Mouse (Mus musculus): ENCODE results near the gene Orai1. TPM values are rescaled to one million over a fixed set of nuclear protein-coding genes. Genes with fewer than 3 reads are reported as not detected.
A peak's percentile ranks its signal among the peaks of the same experiment; 100 is the strongest.

Orai1 gene
- polyA plus RNA-seq, 1 experiment from 2014 or later: 16.8 TPM

DNA sequence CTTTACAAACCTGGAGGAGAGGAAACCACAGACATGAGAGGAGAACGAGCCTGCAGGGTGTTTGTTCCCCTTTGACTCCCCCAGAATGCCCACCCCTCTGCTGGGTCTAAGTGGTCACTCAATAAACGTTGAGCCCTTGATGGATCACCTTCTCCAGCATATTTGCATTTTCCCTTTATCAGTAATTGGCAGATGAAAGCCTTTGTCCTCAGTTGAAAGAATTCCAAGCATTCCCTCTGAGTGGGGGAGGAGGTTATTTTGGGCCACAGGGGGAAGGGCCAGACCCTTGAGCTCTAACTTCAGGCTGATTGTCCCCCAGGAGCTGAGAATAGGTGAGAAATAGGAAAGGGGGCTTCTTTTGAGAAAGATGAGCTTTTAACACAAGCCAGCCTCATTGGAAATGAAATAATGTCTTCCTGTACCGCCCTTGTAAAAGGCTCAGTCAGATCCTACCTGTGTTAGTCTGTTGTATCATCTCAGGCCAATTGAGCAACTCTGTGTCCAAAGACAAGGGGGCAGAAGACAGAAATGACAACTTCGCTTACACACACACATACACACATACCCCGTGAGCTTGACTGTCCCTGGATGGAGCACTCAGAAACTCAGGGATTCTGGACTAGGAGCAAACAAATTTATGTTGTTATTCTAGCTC lies 23.4 kb upstream of the Orai1 start:
- Histone ChIP-seq H3K36me3 (ENCODE audit: control insufficient read depth, insufficient read depth) (no peaks in the 10 kb centered on the region), H3K27ac (ENCODE audit: low read length) (peak overlapping the region; percentile 44), H3K9ac (ENCODE audit: low read length) (peak overlapping the region; percentile 87), H3K27me3 (ENCODE audit: control insufficient read depth, insufficient read depth, low read length) (no peaks in the 10 kb centered on the region), H3K9me3 (replicated peaks; ENCODE audit: control insufficient read depth, low read length) (no peaks in the 10 kb centered on the region), H3K4me3 (ENCODE audit: low read length) (peak overlapping the region; percentile 72), H3K4me2 (ENCODE audit: low read depth, low read length) (peak overlapping the region; percentile 96), H3K4me1 (ENCODE audit: control insufficient read depth, insufficient read depth, low read length) (peaks cover 31% of the 10 kb centered on the region)
- WGBS: 25% methylated on average over 5 of the region's 5 CpGs
- no peak for ATAC-seq (replicated peaks; ENCODE audit: extremely low read depth, insufficient read depth, low FRiP score)

DNA sequence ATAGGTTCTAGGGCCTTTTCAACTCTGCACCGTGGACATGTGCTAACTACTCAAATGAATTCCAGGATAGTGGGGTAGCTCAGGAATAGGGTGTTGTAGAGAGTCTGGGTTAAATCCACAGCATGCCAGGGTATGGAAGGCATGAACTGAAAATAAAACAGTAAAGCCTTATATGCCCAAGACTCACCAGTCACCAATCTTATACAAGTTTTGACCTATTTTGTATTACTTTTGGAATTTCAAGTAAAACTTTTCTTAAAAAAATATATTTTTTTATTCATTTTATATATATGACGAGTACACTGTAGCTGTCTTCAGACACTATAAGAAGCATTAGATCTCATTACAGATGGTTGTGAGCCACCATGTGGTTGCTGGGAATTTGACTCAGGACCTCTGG lies 21.1 kb upstream of the Orai1 start:
- Histone ChIP-seq H3K9me3 (replicated peaks; ENCODE audit: control insufficient read depth, low read length) (no peaks in the 10 kb centered on the region), H3K9ac (ENCODE audit: low read length) (no peak overlapping the region), H3K4me3 (ENCODE audit: low read length) (peak overlapping the region; percentile 38), H3K36me3 (ENCODE audit: control insufficient read depth, insufficient read depth) (no peaks in the 10 kb centered on the region), H3K27ac (ENCODE audit: low read length) (0 out of 2 replicates have a peak overlapping the region, but pooled peaks have one; percentile 28), H3K4me1 (ENCODE audit: control insufficient read depth, insufficient read depth, low read length) (peaks cover 24% of the 10 kb centered on the region), H3K27me3 (ENCODE audit: control insufficient read depth, insufficient read depth, low read length) (no peaks in the 10 kb centered on the region), H3K4me2 (ENCODE audit: low read depth, low read length) (peak overlapping the region; percentile 64)
- ATAC-seq (replicated peaks; ENCODE audit: extremely low read depth, insufficient read depth, low FRiP score): no peak
- 56% methylated on average over 2 of the region's 2 CpGs for WGBS

DNA sequence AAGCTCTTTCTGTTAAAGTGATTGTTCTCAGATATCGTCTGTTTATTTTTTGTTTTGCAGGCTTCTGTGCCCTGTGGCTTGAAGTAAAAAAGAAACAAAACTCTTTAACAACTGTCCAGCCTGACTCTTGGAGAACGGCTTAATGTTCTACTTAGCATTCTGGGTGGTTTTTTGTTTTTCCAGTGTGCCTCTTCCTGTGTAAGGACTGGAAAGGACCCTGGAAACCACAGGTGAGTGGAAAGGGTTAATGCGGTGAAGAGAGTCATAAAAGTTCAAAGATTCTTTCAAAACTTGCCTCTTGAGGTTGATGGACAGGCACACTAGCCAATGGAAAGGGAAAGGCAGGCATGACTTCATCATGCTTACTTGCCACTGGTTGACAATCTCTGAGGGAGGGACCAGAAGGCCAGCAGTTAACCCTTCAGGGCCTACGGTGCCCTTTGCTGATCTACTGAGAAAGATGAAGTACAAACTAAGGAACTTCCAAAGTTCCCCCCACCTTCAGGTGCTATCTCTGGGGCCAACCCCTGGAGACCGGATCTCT lies 20.5 kb upstream of the Orai1 start:
- Histone ChIP-seq H3K9me3 (replicated peaks; ENCODE audit: control insufficient read depth, low read length) (no peaks in the 10 kb centered on the region), H3K27me3 (ENCODE audit: control insufficient read depth, insufficient read depth, low read length) (no peaks in the 10 kb centered on the region), H3K27ac (ENCODE audit: low read length) (0 out of 2 replicates have a peak overlapping the region, but pooled peaks have one; percentile 28), H3K36me3 (ENCODE audit: control insufficient read depth, insufficient read depth) (no peaks in the 10 kb centered on the region), H3K9ac (ENCODE audit: low read length) (peak overlapping the region; percentile 61), H3K4me2 (ENCODE audit: low read depth, low read length) (peak overlapping the region; percentile 64), H3K4me1 (ENCODE audit: control insufficient read depth, insufficient read depth, low read length) (peaks cover 24% of the 10 kb centered on the region), H3K4me3 (ENCODE audit: low read length) (peak overlapping the region; percentile 38)
- WGBS: 10% methylated on average over 5 of the region's 5 CpGs
- ATAC-seq (replicated peaks; ENCODE audit: extremely low read depth, insufficient read depth, low FRiP score): peak; percentile 89

DNA sequence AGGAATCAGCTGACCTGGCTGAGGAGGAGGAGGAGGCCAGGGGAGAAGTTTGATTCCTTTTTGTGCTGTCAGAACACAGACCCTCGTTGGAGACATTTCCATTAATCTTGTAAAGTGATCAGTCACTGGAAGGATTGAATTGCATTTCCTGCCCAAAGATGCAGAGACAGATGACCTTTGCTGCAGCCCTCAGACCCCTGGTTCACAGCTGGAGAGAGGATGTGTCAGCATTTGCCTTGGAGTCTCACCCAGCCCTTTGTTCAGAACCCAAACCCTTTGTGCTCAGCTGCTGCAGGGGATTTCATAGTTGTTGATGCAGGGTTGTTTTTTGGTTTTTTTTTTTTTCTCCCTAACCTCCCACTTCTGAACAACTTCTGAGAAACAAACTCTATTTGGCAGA lies 20.0 kb upstream of the Orai1 start:
- peaks cover 22% of the 10 kb centered on the region for H3K4me1 ChIP-seq (ENCODE audit: control insufficient read depth, insufficient read depth, low read length)
- no peak overlapping the region for H3K9ac ChIP-seq (ENCODE audit: low read length)
- 8% methylated on average over 1 of the region's 1 CpGs for whole genome bisulfite sequencing
- H3K36me3 ChIP-seq (ENCODE audit: control insufficient read depth, insufficient read depth): no peaks in the 10 kb centered on the region
- no peaks in the 10 kb centered on the region for H3K9me3 ChIP-seq (replicated peaks; ENCODE audit: control insufficient read depth, low read length)
- H3K4me3 ChIP-seq (ENCODE audit: low read length): no peak overlapping the region
- H3K27ac ChIP-seq (ENCODE audit: low read length): no peak overlapping the region
- ATAC-seq (replicated peaks; ENCODE audit: extremely low read depth, insufficient read depth, low FRiP score): no peak
- peak overlapping the region; percentile 40 for H3K4me2 ChIP-seq (ENCODE audit: low read depth, low read length)
- H3K27me3 ChIP-seq (ENCODE audit: control insufficient read depth, insufficient read depth, low read length): no peaks in the 10 kb centered on the region

DNA sequence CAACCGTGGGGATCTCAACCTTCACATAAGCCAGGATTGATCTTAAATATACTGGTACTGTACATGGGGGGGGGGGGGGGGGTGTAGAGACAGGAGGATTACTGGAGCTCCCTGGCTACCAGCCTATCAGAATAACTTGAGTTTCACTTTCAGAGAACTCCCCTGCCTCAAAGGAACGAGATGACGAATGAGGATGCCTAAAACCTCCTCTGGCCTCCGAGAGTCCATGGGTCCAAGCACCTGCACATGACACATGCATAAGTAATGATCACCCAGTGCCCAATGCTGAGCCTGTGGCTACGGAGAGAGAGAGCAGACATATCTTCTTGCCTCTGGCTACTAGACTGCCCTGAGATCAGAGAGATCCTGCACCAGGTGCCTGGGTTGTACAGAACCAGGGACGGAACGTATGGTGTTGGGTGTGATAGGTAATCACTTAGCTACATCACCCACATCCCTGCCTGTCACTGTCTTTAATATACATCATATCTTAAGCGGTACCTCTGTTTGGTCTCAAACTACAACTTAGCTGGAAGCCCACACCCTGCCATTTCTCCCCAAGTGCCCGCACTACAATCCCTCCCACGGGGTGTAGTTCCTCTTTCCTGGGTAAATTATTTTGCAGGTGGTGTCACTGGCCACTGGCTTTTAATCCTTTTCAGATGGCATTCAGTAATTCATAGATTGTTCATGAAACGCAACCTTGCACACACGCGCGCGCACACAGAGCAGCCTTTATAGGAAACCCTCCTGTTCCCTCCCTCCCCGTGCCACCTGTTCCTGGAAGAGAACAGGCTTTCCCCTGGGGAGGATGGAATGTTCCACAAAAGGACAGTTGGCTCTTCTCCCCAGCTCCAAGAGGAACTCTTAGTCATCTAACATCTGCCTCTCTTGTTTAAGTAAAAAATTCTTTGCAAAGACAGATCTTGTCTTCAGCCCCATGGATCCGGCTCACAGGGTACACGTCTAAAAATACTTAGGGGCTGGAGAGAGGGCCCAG lies 17.4 kb upstream of the Orai1 start:
- H3K4me1 ChIP-seq (ENCODE audit: control insufficient read depth, insufficient read depth, low read length): peaks cover 7% of the 10 kb centered on the region
- H3K9me3 ChIP-seq (replicated peaks; ENCODE audit: control insufficient read depth, low read length): no peaks in the 10 kb centered on the region
- H3K27me3 ChIP-seq (ENCODE audit: control insufficient read depth, insufficient read depth, low read length): no peaks in the 10 kb centered on the region
- H3K9ac ChIP-seq (ENCODE audit: low read length): no peak overlapping the region
- ATAC-seq (replicated peaks; ENCODE audit: extremely low read depth, insufficient read depth, low FRiP score): no peak
- 73% methylated on average over 18 of the region's 18 CpGs for WGBS
- no peak overlapping the region for H3K4me3 ChIP-seq (ENCODE audit: low read length)
- H3K27ac ChIP-seq (ENCODE audit: low read length): no peak overlapping the region
- H3K4me2 ChIP-seq (ENCODE audit: low read depth, low read length): no peak overlapping the region
- H3K36me3 ChIP-seq (ENCODE audit: control insufficient read depth, insufficient read depth): no peaks in the 10 kb centered on the region

DNA sequence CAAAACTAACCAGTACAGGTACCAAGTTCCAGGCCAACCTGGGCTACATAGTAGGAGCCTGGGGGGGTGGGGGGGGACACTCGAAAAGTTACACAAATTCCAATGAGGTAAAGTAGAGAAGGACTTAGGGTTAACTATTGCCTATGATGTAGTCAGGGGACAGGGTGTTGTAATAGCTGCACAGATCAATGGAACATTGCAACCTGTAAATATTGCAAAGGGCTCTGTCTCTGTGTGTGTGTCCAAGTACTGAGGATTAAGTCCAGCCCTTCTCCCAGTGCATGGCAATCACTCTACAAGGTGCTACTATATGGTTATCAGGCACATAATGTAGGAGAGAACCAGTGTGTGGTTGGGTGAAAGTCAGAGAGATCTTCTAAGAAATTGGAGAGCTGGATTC lies 14.0 kb upstream of the Orai1 start:
- Histone ChIP-seq H3K27me3 (ENCODE audit: control insufficient read depth, insufficient read depth, low read length) (no peaks in the 10 kb centered on the region), H3K4me3 (ENCODE audit: low read length) (no peak overlapping the region), H3K9ac (ENCODE audit: low read length) (no peak overlapping the region), H3K9me3 (replicated peaks; ENCODE audit: control insufficient read depth, low read length) (no peaks in the 10 kb centered on the region), H3K4me1 (ENCODE audit: control insufficient read depth, insufficient read depth, low read length) (peaks cover 3% of the 10 kb centered on the region; the same call in 1 of the 2 replicates), H3K27ac (ENCODE audit: low read length) (no peak overlapping the region), H3K4me2 (ENCODE audit: low read depth, low read length) (no peak overlapping the region), H3K36me3 (ENCODE audit: control insufficient read depth, insufficient read depth) (no peaks in the 10 kb centered on the region)
- ATAC-seq (replicated peaks; ENCODE audit: extremely low read depth, insufficient read depth, low FRiP score): no peak
- 48% methylated on average over 1 of the region's 1 CpGs for WGBS

DNA sequence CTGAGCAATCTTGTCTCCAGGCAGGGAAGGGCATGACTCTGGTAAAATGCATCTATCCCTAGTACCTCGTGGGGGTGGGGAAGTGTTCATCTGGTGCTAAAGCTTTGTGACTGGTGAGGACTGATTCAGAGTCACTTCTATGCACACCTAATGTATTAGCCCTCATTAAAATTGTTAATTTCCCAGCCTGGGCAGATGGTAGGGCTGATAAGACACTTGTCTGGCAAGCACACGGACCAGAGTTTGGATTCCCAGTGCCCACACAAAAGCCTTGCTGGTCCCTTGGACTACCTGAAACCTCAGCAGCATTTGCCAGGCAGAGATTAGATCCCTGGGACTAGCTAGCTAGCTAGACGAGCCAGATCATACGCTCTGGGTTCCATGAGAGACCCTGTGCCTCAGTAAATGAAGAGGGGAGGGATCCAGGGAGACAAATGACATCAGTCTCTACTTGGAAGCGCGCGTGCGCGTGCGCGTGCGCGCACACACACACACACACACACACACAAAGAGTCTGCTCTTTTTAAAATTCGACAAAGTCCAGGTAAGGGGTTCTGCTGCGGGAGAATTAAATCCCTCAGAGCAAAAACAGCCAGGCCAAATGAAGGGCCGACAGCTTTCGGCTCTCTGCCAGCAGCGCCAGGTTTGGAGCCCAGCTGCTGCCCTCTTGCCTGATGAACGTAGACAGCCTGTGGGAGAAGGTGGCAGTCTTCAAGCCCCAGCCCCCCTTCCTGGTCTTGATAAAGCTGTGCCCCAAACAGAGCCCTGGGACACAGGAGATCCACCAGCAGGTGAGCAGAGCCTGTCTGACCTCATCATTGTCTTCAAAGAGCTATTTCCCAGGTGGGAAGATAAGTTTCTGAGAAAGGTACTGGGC lies 8.9 kb upstream of the Orai1 start:
- no peak overlapping the region for H3K27ac ChIP-seq (ENCODE audit: low read length)
- no peak overlapping the region for H3K4me2 ChIP-seq (ENCODE audit: low read depth, low read length)
- H3K9me3 ChIP-seq (replicated peaks; ENCODE audit: control insufficient read depth, low read length): no peaks in the 10 kb centered on the region
- no peak for ATAC-seq (replicated peaks; ENCODE audit: extremely low read depth, insufficient read depth, low FRiP score)
- H3K36me3 ChIP-seq (ENCODE audit: control insufficient read depth, insufficient read depth): no peaks in the 10 kb centered on the region
- WGBS: 58% methylated on average over 19 of the region's 19 CpGs
- no peak overlapping the region for H3K4me3 ChIP-seq (ENCODE audit: low read length)
- H3K9ac ChIP-seq (ENCODE audit: low read length): no peak overlapping the region
- peaks cover 12% of the 10 kb centered on the region for H3K4me1 ChIP-seq (ENCODE audit: control insufficient read depth, insufficient read depth, low read length)
- no peaks in the 10 kb centered on the region for H3K27me3 ChIP-seq (ENCODE audit: control insufficient read depth, insufficient read depth, low read length)

DNA sequence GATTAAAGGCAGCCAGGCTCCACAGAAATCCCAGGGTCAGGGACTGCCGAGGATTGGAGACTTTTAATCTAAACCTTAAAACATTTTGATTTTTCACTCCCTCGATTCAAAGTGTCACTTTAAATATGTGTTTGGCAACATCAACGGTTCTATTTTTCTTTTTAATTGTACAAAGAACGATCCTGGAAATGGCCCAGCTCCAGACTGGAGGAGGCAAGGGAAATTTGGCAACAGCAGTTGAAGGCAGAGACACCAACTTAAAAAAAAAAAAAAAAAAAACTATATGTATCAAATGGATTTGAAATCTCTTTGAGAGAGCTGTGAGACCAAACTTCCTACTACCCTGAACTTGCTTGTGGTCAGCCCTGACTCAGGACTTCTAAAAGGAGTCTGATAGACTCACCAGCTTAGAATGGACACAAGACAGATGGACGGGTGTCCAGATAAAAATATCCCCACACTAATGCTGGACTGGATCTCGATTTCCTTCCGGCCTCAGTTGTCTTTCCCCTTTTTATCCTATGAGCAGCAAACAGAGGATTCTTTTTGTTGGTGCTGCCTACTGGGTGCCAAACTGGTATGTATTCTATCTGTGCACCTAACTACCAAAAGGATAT lies 5.9 kb upstream of the Orai1 start:
- WGBS: 54% methylated on average over 7 of the region's 7 CpGs
- ATAC-seq (replicated peaks; ENCODE audit: extremely low read depth, insufficient read depth, low FRiP score): no peak

More for the DNA sequence above, 5.9 kb upstream of the Orai1 start:
- Histone ChIP-seq H3K9ac (ENCODE audit: low read length) (no peak overlapping the region), H3K27me3 (ENCODE audit: control insufficient read depth, insufficient read depth, low read length) (no peaks in the 10 kb centered on the region), H3K9me3 (replicated peaks; ENCODE audit: control insufficient read depth, low read length) (no peaks in the 10 kb centered on the region), H3K27ac (ENCODE audit: low read length) (no peak overlapping the region), H3K4me2 (ENCODE audit: low read depth, low read length) (no peak overlapping the region), H3K4me1 (ENCODE audit: control insufficient read depth, insufficient read depth, low read length) (peaks cover 12% of the 10 kb centered on the region), H3K4me3 (ENCODE audit: low read length) (no peak overlapping the region), H3K36me3 (ENCODE audit: control insufficient read depth, insufficient read depth) (no peaks in the 10 kb centered on the region)
